Mouse (Mus musculus) kidney, adult 8-10 months (tissue): Measurements from ENCODE around the gene Olfr57.
"Not testable (repeated sequence)": the region's sequence is repeated elsewhere in the genome, so short reads cannot be mapped to it uniquely, and the experiment has no call there.

ENCODE experiments used
- DNase-seq, 2 experiments: peaks; one replicate each; pipeline ENCODE4 v3.0.0; 2022

Gene Olfr57

DNA sequence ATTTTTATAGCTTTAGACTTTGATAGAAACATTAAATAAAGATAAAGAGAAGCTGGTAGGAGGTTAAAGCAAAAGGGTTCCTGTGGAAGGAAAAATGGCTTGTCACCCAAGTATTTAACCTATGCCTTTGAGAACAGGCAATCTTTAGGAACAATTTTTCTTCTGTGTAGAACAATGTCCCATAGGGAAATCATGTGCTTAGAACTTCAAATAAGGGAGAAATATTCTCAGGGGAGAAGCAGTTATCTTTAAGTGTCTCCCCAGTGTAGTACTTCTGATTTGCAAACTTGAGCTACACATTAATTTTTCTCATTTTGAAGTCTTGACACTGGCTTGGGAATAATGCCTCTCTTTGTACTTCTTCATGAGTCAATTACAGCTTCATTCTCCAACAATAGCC is at the start of gene Olfr57:
Olfr57 (plus strand) TSS at position 301 of the 400 bp plus-strand sequence.
- DNase-seq: no peak

DNA sequence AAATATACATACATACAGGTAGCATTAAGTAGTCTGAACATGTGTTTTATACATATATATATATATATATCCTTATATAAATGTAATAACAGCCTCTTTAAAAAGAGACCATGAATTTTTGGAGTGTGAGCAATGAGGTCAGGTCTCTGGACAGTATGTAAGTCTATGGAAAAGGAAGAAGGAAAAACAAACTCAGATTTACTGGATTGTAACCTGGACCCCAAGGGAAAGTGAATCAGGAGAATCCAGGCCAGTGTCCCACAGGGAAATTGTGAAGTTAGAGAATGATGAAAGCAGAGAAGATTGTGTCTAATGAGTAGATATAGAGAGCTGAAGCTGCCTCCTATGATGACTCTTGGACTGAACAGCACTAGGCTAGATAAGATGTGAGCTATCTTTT is 47.8 kb upstream of the Olfr57 start, which contains the start of gene Olfr1352:
Olfr1352 (plus strand) TSS at position 301 of the 400 bp plus-strand sequence.
- DNase-seq: no peak

- DNase-seq: no peak
Measured at GRCm38 (mm10) chr10:79012172-79012571, 16.4 kb upstream of the Olfr57 start, which contains the start of gene Olfr1351. Olfr1351 (plus strand) TSS chr10:79012472.

DNA sequence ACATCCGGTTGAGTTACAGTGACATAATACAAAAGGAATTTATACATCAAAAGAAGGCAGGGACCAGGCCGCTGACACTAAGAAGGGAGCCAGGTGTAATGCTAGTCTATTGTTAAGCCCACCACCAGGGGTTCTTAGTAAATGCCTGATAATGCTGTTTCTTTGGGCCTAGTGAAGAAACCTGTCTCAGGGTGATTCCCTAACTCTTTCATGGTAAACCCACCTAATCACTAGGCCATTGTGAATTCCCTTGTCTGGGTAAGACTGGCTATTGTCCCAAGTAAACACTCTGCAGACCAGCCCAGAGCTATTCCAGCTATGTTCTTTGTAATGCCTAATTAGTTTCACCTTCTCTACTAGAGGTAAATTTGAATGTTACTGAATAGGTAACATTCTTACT is 13.9 kb downstream of the Olfr57 start:
- not testable (repeated sequence) for DNase-seq

DNA sequence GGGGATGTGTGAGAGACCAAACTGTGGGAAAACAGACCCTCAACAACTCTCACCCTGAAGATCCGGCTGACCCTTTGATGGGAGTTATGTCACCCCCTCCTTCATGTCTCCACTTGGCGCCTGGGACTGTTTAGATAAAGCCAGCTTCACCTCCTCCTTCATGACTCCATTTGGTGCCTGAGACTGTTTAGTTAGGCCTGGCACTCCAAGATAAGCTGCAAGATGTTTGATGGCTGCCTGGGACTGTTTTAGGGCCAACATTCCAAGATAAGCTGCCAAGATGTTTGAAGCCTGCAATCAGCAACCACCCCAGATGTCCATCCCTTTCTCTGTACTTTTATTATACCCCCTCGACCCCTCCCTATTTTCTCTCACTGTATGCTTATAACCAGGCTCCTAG is 28.8 kb downstream of the Olfr57 start:
- not testable (repeated sequence) for DNase-seq
